29 mouse cellular contexts compared by ENCODE assay signal in genomic region chr5:120698181-120698580, GRCm38 (mm10). TPM values are rescaled to one million over a fixed set of nuclear protein-coding genes. Genes with fewer than 3 reads are reported as not detected.
DNase-seq lines count a peak whose midpoint lies in the region; ATAC-seq lines count a peak whose summit lies in the region.
"Had no signal": no experiment of that assay in that cellular context is flagged by ENCODE, and none has a peak within 500 bp of the region (broad histone marks: within the 10 kb centered on the region; RNA-seq: fewer than 3 reads in every experiment).

No protein-coding gene starts in this region.

- H3K4me1 ChIP-seq in hindbrain, embryonic 12.5 days = peaks cover 49% of the 10 kb centered on the region
- H3K4me1 ChIP-seq in hindbrain, embryonic 11.5 days (replicated peaks; ENCODE audit: control insufficient read depth, insufficient read depth, low read length) = peaks cover 4% of the 10 kb centered on the region; the same call in 1 of the 2 replicates
- peaks cover 64% of the 10 kb centered on the region for H3K4me1 ChIP-seq in neural tube, embryonic 15.5 days
- H3K4me1 ChIP-seq: liver, embryonic 12.5 days had no signal

- WGBS in hindbrain, embryonic 12.5 days = 66% methylated on average over 3 of the region's 3 CpGs
- WGBS in hindbrain, embryonic 11.5 days = 67% methylated on average over 3 of the region's 3 CpGs
- WGBS in neural tube, embryonic 15.5 days = 35% methylated on average over 3 of the region's 3 CpGs

- no peaks in the 10 kb centered on the region for H3K9me3 ChIP-seq in hindbrain, embryonic 12.5 days (replicated peaks)
- no peaks in the 10 kb centered on the region for H3K9me3 ChIP-seq in hindbrain, embryonic 11.5 days (ENCODE audit: control insufficient read depth, low read length)
- H3K9me3 ChIP-seq in neural tube, embryonic 15.5 days (replicated peaks) = no peaks in the 10 kb centered on the region
- H3K9me3 ChIP-seq: embryonic facial prominence, embryonic 13.5 days; forebrain, embryonic 10.5 days; forebrain, embryonic 15.5 days; heart, embryonic 10.5 days; heart, embryonic 15.5 days; liver, embryonic 12.5 days; megakaryocyte, embryonic 14.5 days; midbrain, embryonic 12.5 days had no signal

- no peak overlapping the region for H3K4me2 ChIP-seq in hindbrain, embryonic 12.5 days (replicated peaks)
- no peak overlapping the region for H3K4me2 ChIP-seq in hindbrain, embryonic 11.5 days (replicated peaks; ENCODE audit: low read depth, low read length)
- H3K4me2 ChIP-seq in neural tube, embryonic 15.5 days = no peak overlapping the region
- H3K4me2 ChIP-seq: embryonic facial prominence, embryonic 13.5 days; forebrain, embryonic 15.5 days; heart, embryonic 15.5 days; liver, embryonic 12.5 days; midbrain, embryonic 12.5 days had no signal

- no peak overlapping the region for H3K4me3 ChIP-seq in hindbrain, embryonic 12.5 days
- H3K4me3 ChIP-seq in hindbrain, embryonic 11.5 days (ENCODE audit: low read depth, low read length) = no peak overlapping the region
- H3K4me3 ChIP-seq in neural tube, embryonic 15.5 days (replicated peaks) = no peak overlapping the region
- H3K4me3 ChIP-seq: embryonic facial prominence, embryonic 13.5 days; forebrain, embryonic 10.5 days; forebrain, embryonic 15.5 days; heart, embryonic 10.5 days; heart, embryonic 15.5 days; liver, embryonic 12.5 days; megakaryocyte, embryonic 14.5 days; midbrain, embryonic 12.5 days had no signal

- DNase-seq in hindbrain, embryonic 11.5 days (ENCODE audit: low spot score) = no peak
- DNase-seq in neural tube, embryonic 10.5 days (ENCODE audit: extremely low spot score, low spot score) = no peak
- DNase-seq in R1 (ENCODE audit: low read depth, low spot score) = peak; percentile 60
- DNase-seq in adrenal gland, postnatal 14 days = no peak
- DNase-seq in spleen, postnatal 4 days (ENCODE audit: low spot score in 2 of 2) = no peak
- DNase-seq: gastrocnemius, postnatal 25 days; kidney, adult 9 months; kidney, postnatal 10 days; lung, postnatal 4 days; right cerebral cortex, postnatal 25 days; thymus, postnatal 4 days had no signal

- no peak overlapping the region for H3K27ac ChIP-seq in hindbrain, embryonic 12.5 days
- H3K27ac ChIP-seq in hindbrain, embryonic 11.5 days (ENCODE audit: low read depth, low read length) = no peak overlapping the region
- peak overlapping the region; percentile 49; the same call in 1 of the 2 replicates for H3K27ac ChIP-seq in neural tube, embryonic 15.5 days (replicated peaks)
- H3K27ac ChIP-seq: embryonic facial prominence, embryonic 13.5 days; forebrain, embryonic 10.5 days; heart, embryonic 10.5 days; heart, embryonic 15.5 days; liver, embryonic 12.5 days; stomach, postnatal 0 days had no signal

- no peak for ATAC-seq in hindbrain, embryonic 12.5 days (ENCODE audit: low FRiP score)
- no peak for ATAC-seq in hindbrain, embryonic 11.5 days (ENCODE audit: low FRiP score)
- no peak for ATAC-seq in neural tube, embryonic 15.5 days (ENCODE audit: low FRiP score)
- ATAC-seq: CD4-positive, CD25-positive, alpha-beta regulatory T cell, adult 4 months; forebrain, embryonic 15.5 days; intestine, postnatal 0 days had no signal

- 0 out of 2 replicates have a peak overlapping the region, but pooled peaks have one; percentile 5 for H3K9ac ChIP-seq in hindbrain, embryonic 12.5 days
- H3K9ac ChIP-seq in hindbrain, embryonic 11.5 days (ENCODE audit: low read depth, low read length) = no peak overlapping the region
- H3K9ac ChIP-seq in neural tube, embryonic 15.5 days (replicated peaks) = no peak overlapping the region
- H3K9ac ChIP-seq: forebrain, embryonic 15.5 days; heart, embryonic 15.5 days; liver, embryonic 12.5 days; liver, postnatal 0 days; midbrain, embryonic 12.5 days had no signal

- peaks cover 67% of the 10 kb centered on the region for H3K27me3 ChIP-seq in hindbrain, embryonic 12.5 days
- peaks cover 31% of the 10 kb centered on the region for H3K27me3 ChIP-seq in hindbrain, embryonic 11.5 days (ENCODE audit: control insufficient read depth, insufficient read depth, low read length)
- peaks cover 35% of the 10 kb centered on the region for H3K27me3 ChIP-seq in neural tube, embryonic 15.5 days (replicated peaks)

- peaks cover 9% of the 10 kb centered on the region; the same call in 1 of the 2 replicates for H3K36me3 ChIP-seq in hindbrain, embryonic 12.5 days
- no peaks in the 10 kb centered on the region for H3K36me3 ChIP-seq in hindbrain, embryonic 11.5 days (ENCODE audit: control insufficient read depth, insufficient read depth, low read length)
- H3K36me3 ChIP-seq in neural tube, embryonic 15.5 days = peaks cover 14% of the 10 kb centered on the region
- H3K36me3 ChIP-seq: forebrain, embryonic 10.5 days; heart, embryonic 10.5 days; heart, embryonic 15.5 days; liver, embryonic 12.5 days; midbrain, embryonic 12.5 days had no signal

RNA-seq across cellular contexts. Expression of gene Dtx1, which starts 13.5 kb away (rescaled TPM):
- 23.0 and 25.6 TPM in 2 replicates for polyA plus RNA-seq in hindbrain, embryonic 12.5 days (2016; fragmentation: Nextera tagmentation; extraction: Ambion mirVana)
- 4.6 and 5.0 TPM in 2 replicates for polyA plus RNA-seq in hindbrain, embryonic 11.5 days (2014; fragmentation: Nextera tagmentation; extraction: Ambion mirVana)
- 59.9 and 61.1 TPM in 2 replicates for polyA plus RNA-seq in neural tube, embryonic 15.5 days (2015; fragmentation: Nextera tagmentation; extraction: Ambion mirVana)
- total RNA-seq in adrenal gland, postnatal 14 days (2021) = 7.3 and 8.0 TPM in 2 replicates
- total RNA-seq: common myeloid progenitor, adult 5-6 weeks had no signal

RNA-seq across cellular contexts. Expression of gene Rasal1, which starts 49.6 kb away (rescaled TPM):
- polyA plus RNA-seq in hindbrain, embryonic 12.5 days (2016; fragmentation: Nextera tagmentation; extraction: Ambion mirVana) = 0.06 and 0.38 TPM in 2 replicates
- polyA plus RNA-seq in hindbrain, embryonic 11.5 days (2014; fragmentation: Nextera tagmentation; extraction: Ambion mirVana) = not detected in 2 replicates
- 0.24 and 0.93 TPM in 2 replicates for polyA plus RNA-seq in neural tube, embryonic 15.5 days (2015; fragmentation: Nextera tagmentation; extraction: Ambion mirVana)
- total RNA-seq in adrenal gland, postnatal 14 days (2021) = 8.3 and 13.1 TPM in 2 replicates
- total RNA-seq: gastrocnemius, adult 18-20 months; gastrocnemius, postnatal 25 days; heart, postnatal 25 days had no signal
- polyA plus RNA-seq: midbrain, embryonic 12.5 days had no signal

RNA-seq across cellular contexts. Expression of gene Oas2, which starts 51.5 kb away (rescaled TPM):
- 0.30 TPM in 1 of 2 replicates, not detected in the other for polyA plus RNA-seq in hindbrain, embryonic 12.5 days (2016; fragmentation: Nextera tagmentation; extraction: Ambion mirVana)
- polyA plus RNA-seq in hindbrain, embryonic 11.5 days (2014; fragmentation: Nextera tagmentation; extraction: Ambion mirVana) = 0.13 TPM in 1 of 2 replicates, not detected in the other
- polyA plus RNA-seq in neural tube, embryonic 15.5 days (2015; fragmentation: Nextera tagmentation; extraction: Ambion mirVana) = 0.20 and 0.46 TPM in 2 replicates
- 0.08 and 0.30 TPM in 2 replicates for total RNA-seq in adrenal gland, postnatal 14 days (2021)
- total RNA-seq: left cerebral cortex, postnatal 4 days had no signal
- polyA plus RNA-seq: forebrain, embryonic 10.5 days; heart, embryonic 10.5 days had no signal
